Mouse (Mus musculus) erythroblast, embryonic 14.5 days (primary cell): Measurements from ENCODE around the gene Olfr533. TPM values are rescaled to one million over a fixed set of nuclear protein-coding genes. Genes with fewer than 3 reads are reported as not detected.
"Not testable (repeated sequence)": the region's sequence is repeated elsewhere in the genome, so short reads cannot be mapped to it uniquely, and the experiment has no call there.

Experiments used
- H3K27me3 ChIP-seq: 2 replicates; pipeline ENCODE4 v1.6.1; 2012; ENCODE audit warnings: inconsistent platforms; ENCODE audit not compliant: control insufficient read depth
- H3K36me3 ChIP-seq: 2 replicates; pipeline ENCODE4 v1.6.1; 2012; ENCODE audit warnings: mild to moderate bottlenecking, inconsistent platforms; ENCODE audit not compliant: control insufficient read depth
- H3K4me1 ChIP-seq: 2 replicates; pipeline ENCODE4 v1.6.1; 2012; ENCODE audit warnings: inconsistent platforms; ENCODE audit not compliant: control insufficient read depth
- H3K4me3 ChIP-seq: replicated peaks from 2 replicates; pipeline ENCODE3; 2012; ENCODE audit warnings: moderate library complexity, mild to moderate bottlenecking, inconsistent platforms
- H3K9me3 ChIP-seq: 2 replicates; pipeline ENCODE4 v1.6.1; 2012; ENCODE audit warnings: low read length, inconsistent platforms, mixed read lengths; ENCODE audit not compliant: control insufficient read depth
- GATA1 ChIP-seq: IDR thresholded peaks from 2 replicates; pipeline ENCODE4 v1.6.1; 2012; ENCODE audit warnings: low read length, inconsistent platforms, mixed read lengths
- TAL1 ChIP-seq: IDR thresholded peaks from 3 replicates; pipeline ENCODE4 v1.6.1; 2012; ENCODE audit warnings: low read length, inconsistent platforms, mixed read lengths
- polyA plus RNA-seq: library from polyadenylated mRNA; stranded (reverse); fragments of >175 nt; gene quantifications from 2 replicates; pipeline ENCODE4 v1.2.3, GENCODE M21; 2012

The Olfr533 gene
- not detected in 2 replicates for polyA plus RNA-seq

- H3K4me1 ChIP-seq, H3K36me3 ChIP-seq, H3K27me3 ChIP-seq, H3K4me3 ChIP-seq: not testable (repeated sequence)
- peaks cover 11% of the 10 kb centered on the region for H3K9me3 ChIP-seq
Measured at GRCm38 (mm10) chr7:140463070-140463469, at the start of gene Olfr533. Gene Olfr533, plus strand, starts transcription at chr7:140463370.

GRCm38 (mm10) chr7:140421539-140421938, 41.6 kb upstream of the Olfr533 start, which contains the start of gene Olfr532:
Gene Olfr532, minus strand, starts transcription at chr7:140421639.
- Histone ChIP-seq H3K9me3 (peaks cover 5% of the 10 kb centered on the region; the same call in 1 of the 2 replicates), H3K36me3 (no peaks in the 10 kb centered on the region), H3K4me3 (no peak within 1 kb of the TSS), H3K27me3 (no peaks in the 10 kb centered on the region), H3K4me1 (no peaks in the 10 kb centered on the region)
- TF ChIP-seq TAL1 (no peak), GATA1 (no peak)

GRCm38 (mm10) chr7:140443141-140443540, 20.0 kb upstream of the Olfr533 start:
- Histone ChIP-seq H3K4me3 (no peak overlapping the region), H3K36me3 (no peaks in the 10 kb centered on the region), H3K9me3 (0 out of 2 replicates have a peak, but pooled peaks cover 2% of the 10 kb centered on the region), H3K27me3 (no peaks in the 10 kb centered on the region), H3K4me1 (no peaks in the 10 kb centered on the region)
- TF ChIP-seq TAL1 = no peak
- TF ChIP-seq GATA1 = no peak

GRCm38 (mm10) chr7:140477886-140478285, 14.7 kb downstream of the Olfr533 start:
- H3K27me3 ChIP-seq = no peaks in the 10 kb centered on the region
- no peaks in the 10 kb centered on the region for H3K36me3 ChIP-seq
- TF ChIP-seq TAL1 = no peak
- no peak for TF ChIP-seq GATA1

GRCm38 (mm10) chr7:140478733-140479132, 15.6 kb downstream of the Olfr533 start:
- no peaks in the 10 kb centered on the region for H3K27me3 ChIP-seq
- peaks cover 11% of the 10 kb centered on the region; the same call in 1 of the 2 replicates for H3K9me3 ChIP-seq
- TF ChIP-seq TAL1 (no peak), GATA1 (no peak)
- no peaks in the 10 kb centered on the region for H3K4me1 ChIP-seq
- H3K4me3 ChIP-seq = no peak overlapping the region
- H3K36me3 ChIP-seq = no peaks in the 10 kb centered on the region

More at GRCm38 (mm10) chr7:140477886-140478285, 14.7 kb downstream of the Olfr533 start:
- Histone ChIP-seq H3K4me3 (no peak overlapping the region), H3K9me3 (peaks cover 11% of the 10 kb centered on the region; the same call in 1 of the 2 replicates), H3K4me1 (no peaks in the 10 kb centered on the region)

- H3K4me3 ChIP-seq = no peak within 1 kb of the TSS
- no peaks in the 10 kb centered on the region for H3K4me1 ChIP-seq
- no peak for TF ChIP-seq GATA1
- no peak for TF ChIP-seq TAL1
- H3K36me3 ChIP-seq = no peaks in the 10 kb centered on the region
- H3K27me3 ChIP-seq = no peaks in the 10 kb centered on the region
- 0 out of 2 replicates have a peak, but pooled peaks cover 2% of the 10 kb centered on the region for H3K9me3 ChIP-seq
Measured at GRCm38 (mm10) chr7:140483916-140484315, 20.7 kb downstream of the Olfr533 start, which contains the start of gene Olfr535. Gene Olfr535, plus strand, starts transcription at chr7:140484216.

GRCm38 (mm10) chr7:140488981-140489380, 25.8 kb downstream of the Olfr533 start:
- H3K4me3 ChIP-seq = no peak overlapping the region
- H3K9me3 ChIP-seq = no peaks in the 10 kb centered on the region
- H3K4me1 ChIP-seq = no peaks in the 10 kb centered on the region
- no peak for TF ChIP-seq TAL1
- no peak for TF ChIP-seq GATA1
- H3K36me3 ChIP-seq = no peaks in the 10 kb centered on the region
- H3K27me3 ChIP-seq = no peaks in the 10 kb centered on the region

- TF ChIP-seq GATA1 (no peak), TAL1 (no peak)
- Histone ChIP-seq H3K9me3 (no peaks in the 10 kb centered on the region), H3K36me3 (no peaks in the 10 kb centered on the region), H3K27me3 (no peaks in the 10 kb centered on the region), H3K4me1 (no peaks in the 10 kb centered on the region), H3K4me3 (no peak overlapping the region)
Measured at GRCm38 (mm10) chr7:140494231-140494630, 31.1 kb downstream of the Olfr533 start.

- TF ChIP-seq GATA1 (no peak), TAL1 (no peak)
- Histone ChIP-seq H3K9me3 (no peaks in the 10 kb centered on the region), H3K4me1 (no peaks in the 10 kb centered on the region), H3K36me3 (no peaks in the 10 kb centered on the region), H3K27me3 (no peaks in the 10 kb centered on the region), H3K4me3 (no peak overlapping the region)
Measured at GRCm38 (mm10) chr7:140494702-140495101, 31.5 kb downstream of the Olfr533 start.

GRCm38 (mm10) chr7:140507346-140508021, 44.3 kb downstream of the Olfr533 start, which contains the start of gene Olfr536:
Gene Olfr536, minus strand, starts transcription at chr7:140507396.
- not testable (repeated sequence) for H3K4me1 ChIP-seq, H3K9me3 ChIP-seq, H3K36me3 ChIP-seq, H3K4me3 ChIP-seq, H3K27me3 ChIP-seq

Other genes starting within 250 kb of the Olfr533 start
- not detected in 2 replicates for gene Cd163l1, start 245.1 kb upstream of the Olfr533 start, polyA plus RNA-seq
- not detected in 2 replicates for gene 5830411N06Rik, start 216.1 kb upstream of the Olfr533 start, polyA plus RNA-seq
- gene Olfr525, start 142.5 kb upstream of the Olfr533 start, polyA plus RNA-seq = not detected in 2 replicates
- not detected in 2 replicates for gene Olfr527, start 129.4 kb upstream of the Olfr533 start, polyA plus RNA-seq
- not detected in 2 replicates for gene Olfr60, start 101.7 kb upstream of the Olfr533 start, polyA plus RNA-seq
- not detected in 2 replicates for gene Olfr530, start 87.0 kb upstream of the Olfr533 start, polyA plus RNA-seq
- gene Olfr531, start 60.5 kb upstream of the Olfr533 start, polyA plus RNA-seq = not detected in 2 replicates
- gene Olfr532, start 41.7 kb upstream of the Olfr533 start, polyA plus RNA-seq = not detected in 2 replicates
- gene Olfr535, start 20.8 kb downstream of the Olfr533 start, polyA plus RNA-seq = not detected in 2 replicates
- 0.01 TPM in 1 of 2 replicates, not detected in the other for gene Olfr536, start 44.0 kb downstream of the Olfr533 start, polyA plus RNA-seq
- gene Olfr538, start 104.5 kb downstream of the Olfr533 start, polyA plus RNA-seq = not detected in 2 replicates
- gene Olfr46, start 137.9 kb downstream of the Olfr533 start, polyA plus RNA-seq = not detected in 2 replicates
- gene Olfr61, start 165.6 kb downstream of the Olfr533 start, polyA plus RNA-seq = not detected in 2 replicates
- gene Olfr53, start 183.1 kb downstream of the Olfr533 start, polyA plus RNA-seq = not detected in 2 replicates
- gene Olfr539, start 196.6 kb downstream of the Olfr533 start, polyA plus RNA-seq = 0.01 TPM in 1 of 2 replicates, not detected in the other
- 0.01 TPM in 1 of 2 replicates, not detected in the other for gene Olfr45, start 218.6 kb downstream of the Olfr533 start, polyA plus RNA-seq
- not detected in 2 replicates for gene Olfr541, start 233.9 kb downstream of the Olfr533 start, polyA plus RNA-seq